ENCODE assay signal across 8 mouse cellular contexts in the genomic region with DNA sequence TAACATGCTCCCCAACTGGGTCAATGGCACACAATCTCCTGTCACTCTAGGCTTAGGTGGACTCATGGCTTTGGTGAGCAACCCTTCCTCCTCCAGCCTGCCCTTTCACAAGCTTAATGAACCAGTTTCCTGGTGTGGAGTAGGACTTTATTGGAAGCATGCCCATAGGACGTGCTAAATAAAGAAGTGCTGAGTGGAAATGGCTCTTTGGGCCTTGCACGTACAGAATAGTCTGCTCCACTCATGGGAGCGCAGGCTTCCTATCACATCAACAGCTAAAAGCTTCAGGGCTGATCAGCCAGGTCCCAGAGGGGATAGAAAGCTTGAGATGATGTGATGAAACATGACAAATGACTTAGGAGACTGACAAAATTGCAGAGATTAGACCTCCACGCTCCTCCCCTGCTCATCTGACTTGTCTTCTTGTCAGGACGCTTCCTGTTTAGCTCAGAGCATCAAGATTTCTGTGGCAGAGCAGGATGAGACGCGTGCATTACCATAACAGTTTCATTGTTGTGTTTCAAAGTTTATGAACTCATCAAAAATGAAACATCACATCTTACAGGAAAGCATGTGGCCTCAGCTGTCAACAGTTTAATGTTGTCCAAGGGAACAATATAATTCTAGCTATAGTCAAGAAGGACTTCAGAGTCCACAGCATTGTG.
DNase-seq lines count a peak whose midpoint lies in the region; ATAC-seq lines count a peak whose summit lies in the region.
"Had no signal": no experiment of that assay in that cellular context is flagged by ENCODE, and none has a peak within 500 bp of the region (broad histone marks: within the 10 kb centered on the region; RNA-seq: fewer than 3 reads in every experiment).

No protein-coding gene starts in this region.

- H3K4me1 ChIP-seq in midbrain, embryonic 16.5 days (ENCODE audit: control insufficient read depth, insufficient read depth, low read length), result peaks cover 2% of the 10 kb centered on the region; the same call in 1 of the 2 replicates
- peaks cover 6% of the 10 kb centered on the region for H3K4me1 ChIP-seq in midbrain, embryonic 13.5 days (replicated peaks)
- 0 out of 2 replicates have a peak, but pooled peaks cover 3% of the 10 kb centered on the region for H3K4me1 ChIP-seq in liver, embryonic 11.5 days (replicated peaks; ENCODE audit: control insufficient read depth, insufficient read depth, low read length)
- H3K4me1 ChIP-seq: embryonic facial prominence, embryonic 15.5 days had no signal

- H3K27ac ChIP-seq in midbrain, embryonic 16.5 days (ENCODE audit: low read length), result no peak overlapping the region
- no peak overlapping the region for H3K27ac ChIP-seq in midbrain, embryonic 13.5 days
- H3K27ac ChIP-seq in liver, embryonic 11.5 days (ENCODE audit: low read depth, low read length), result no peak overlapping the region
- H3K27ac ChIP-seq: embryonic facial prominence, embryonic 15.5 days had no signal

- no peak overlapping the region for H3K4me3 ChIP-seq in midbrain, embryonic 16.5 days (ENCODE audit: low read depth, low read length)
- H3K4me3 ChIP-seq in midbrain, embryonic 13.5 days (replicated peaks), result no peak overlapping the region
- no peak overlapping the region for H3K4me3 ChIP-seq in liver, embryonic 11.5 days (ENCODE audit: low read depth, low read length)
- H3K4me3 ChIP-seq: embryonic facial prominence, embryonic 15.5 days had no signal

- no peaks in the 10 kb centered on the region for H3K36me3 ChIP-seq in midbrain, embryonic 16.5 days (ENCODE audit: control insufficient read depth, insufficient read depth, low read length)
- no peaks in the 10 kb centered on the region for H3K36me3 ChIP-seq in midbrain, embryonic 13.5 days
- H3K36me3 ChIP-seq in liver, embryonic 11.5 days (ENCODE audit: control insufficient read depth, insufficient read depth, low read length), result no peaks in the 10 kb centered on the region
- H3K36me3 ChIP-seq: embryonic facial prominence, embryonic 15.5 days had no signal

- peak; percentile 8 to 35 for DNase-seq in heart, postnatal 36 days
- no peak for DNase-seq in liver, embryonic 11.5 days (ENCODE audit: low spot score)
- DNase-seq in retina, postnatal 7 days (ENCODE audit: low read depth, low spot score), result peak; percentile 17
- DNase-seq in spleen, postnatal 14 days (ENCODE audit: low spot score in 2 of 2), result no peak
- no peak for DNase-seq in spleen, postnatal 4 days (ENCODE audit: low spot score in 2 of 2)

- 55% methylated on average over 7 of the region's 7 CpGs for WGBS in midbrain, embryonic 16.5 days
- 67% methylated on average over 7 of the region's 7 CpGs for WGBS in midbrain, embryonic 13.5 days
- WGBS in liver, embryonic 11.5 days, result 62% methylated on average over 7 of the region's 7 CpGs

- ATAC-seq in midbrain, embryonic 16.5 days, result peak; percentile 50; the same call in 1 of the 2 replicates
- no peak; the same call in 1 of the 2 replicates for ATAC-seq in midbrain, embryonic 13.5 days
- 0 out of 2 replicates have a peak, but pooled peaks have one; percentile 34 for ATAC-seq in liver, embryonic 11.5 days (replicated peaks; ENCODE audit: low FRiP score)

- H3K9me3 ChIP-seq in midbrain, embryonic 16.5 days (replicated peaks; ENCODE audit: control insufficient read depth, low read length, poor library complexity, severe bottlenecking), result no peaks in the 10 kb centered on the region
- H3K9me3 ChIP-seq in midbrain, embryonic 13.5 days, result no peaks in the 10 kb centered on the region
- no peaks in the 10 kb centered on the region for H3K9me3 ChIP-seq in liver, embryonic 11.5 days (ENCODE audit: control insufficient read depth, low read length)
- H3K9me3 ChIP-seq: embryonic facial prominence, embryonic 15.5 days had no signal

- intact Hi-C loops in heart, postnatal 36 days (cut with DNase I), result loop anchor here (2.0 kb wide), 1 partner anchor 86 kb away; no protein-coding TSS in a partner anchor

- H3K4me2 ChIP-seq in midbrain, embryonic 16.5 days (ENCODE audit: low read length), result no peak overlapping the region
- no peak overlapping the region for H3K4me2 ChIP-seq in midbrain, embryonic 13.5 days (replicated peaks)
- no peak overlapping the region for H3K4me2 ChIP-seq in liver, embryonic 11.5 days
- H3K4me2 ChIP-seq: embryonic facial prominence, embryonic 15.5 days had no signal

- no peak overlapping the region for H3K9ac ChIP-seq in midbrain, embryonic 16.5 days (ENCODE audit: low read depth, low read length)
- H3K9ac ChIP-seq in midbrain, embryonic 13.5 days (replicated peaks), result no peak overlapping the region
- no peak overlapping the region for H3K9ac ChIP-seq in liver, embryonic 11.5 days (ENCODE audit: low read depth, low read length)
- H3K9ac ChIP-seq: embryonic facial prominence, embryonic 15.5 days had no signal

- H3K27me3 ChIP-seq in midbrain, embryonic 16.5 days (ENCODE audit: control insufficient read depth, insufficient read depth, low read depth, low read length), result no peaks in the 10 kb centered on the region
- H3K27me3 ChIP-seq in midbrain, embryonic 13.5 days, result no peaks in the 10 kb centered on the region
- no peaks in the 10 kb centered on the region for H3K27me3 ChIP-seq in liver, embryonic 11.5 days (replicated peaks; ENCODE audit: control insufficient read depth, insufficient read depth, low read length)
- H3K27me3 ChIP-seq: embryonic facial prominence, embryonic 15.5 days had no signal

Comparison
In these comparisons a context has a peak if more than half of its experiments do, and no peak if none do; other contexts are left out.
1. DNase-seq: peak in heart, postnatal 36 days (2 of 2) and retina, postnatal 7 days (single experiment); none in liver, embryonic 11.5 days (single experiment), spleen, postnatal 14 days (0 of 2) and spleen, postnatal 4 days (0 of 2).